Mouse (Mus musculus) bone marrow macrophage, adult 2 months (primary cell): ENCODE data around the gene Ifrd1.

Source experiments
- CTCF ChIP-seq: IDR thresholded peaks from 2 replicates; pipeline ENCODE4 v1.5.1; 2012; ENCODE audit warnings: low read depth, mild to moderate bottlenecking, low read length, moderate library complexity
- POLR2A ChIP-seq: IDR thresholded peaks from 2 replicates; pipeline ENCODE4 v1.6.1; 2012; ENCODE audit warnings: mild to moderate bottlenecking, low read depth, low read length, borderline replicate concordance

DNA sequence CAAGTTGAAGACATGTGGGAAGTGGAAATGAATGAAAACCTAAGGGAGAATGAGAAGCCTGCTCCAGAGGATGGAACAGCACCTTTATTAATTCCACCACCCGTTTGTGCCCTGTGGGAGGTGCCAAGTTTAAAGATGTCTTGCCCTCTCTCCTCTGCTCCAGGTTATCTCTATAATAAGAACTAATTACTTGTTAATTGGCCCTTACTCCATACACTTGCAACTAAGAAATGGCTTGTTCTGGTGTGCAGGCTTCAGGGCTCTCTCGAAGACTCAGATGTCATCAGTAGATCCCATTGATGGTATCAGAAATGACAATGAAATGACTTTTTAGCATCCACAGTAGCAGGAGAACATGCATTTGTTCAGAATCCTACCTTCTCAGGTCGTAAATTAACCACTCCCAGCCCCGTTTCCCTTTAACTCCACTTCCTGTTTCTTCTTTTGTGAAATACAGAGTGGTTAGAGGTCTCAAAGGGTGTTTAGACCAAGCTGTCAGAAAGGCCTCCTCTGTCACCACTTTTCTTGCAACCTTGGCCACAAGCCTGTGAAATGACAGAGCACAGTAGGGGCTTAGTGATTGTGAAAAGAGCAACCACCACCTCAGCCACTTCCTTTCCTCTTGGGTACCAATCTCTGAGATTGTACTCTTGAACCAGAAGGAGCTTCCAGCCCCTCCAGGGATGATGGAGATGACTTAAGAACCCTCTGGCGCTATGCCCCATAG is at the start of gene Ifrd1:
- TF ChIP-seq POLR2A (no peak), CTCF (no peak)
